ENCODE assay signal across 19 mouse cellular contexts in the genomic region with DNA sequence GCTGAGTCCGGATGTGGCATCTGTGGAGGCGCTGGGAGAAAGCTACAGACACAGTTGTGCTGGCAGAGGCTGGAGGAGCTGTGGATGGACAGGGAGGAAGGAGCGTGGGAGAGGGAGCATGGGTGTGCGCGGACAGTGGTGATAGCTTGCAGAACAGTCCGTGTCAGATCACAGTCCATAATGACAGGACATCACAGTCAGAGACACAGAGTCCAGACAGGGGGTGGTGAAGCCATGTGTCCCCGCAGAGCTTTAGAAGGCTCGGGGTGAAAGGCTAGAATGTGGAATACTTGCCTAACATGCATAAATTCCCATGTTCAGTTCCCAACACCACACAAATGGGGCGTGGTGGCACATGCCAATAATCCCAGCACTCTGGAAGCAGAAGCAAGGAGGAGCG. TPM values are rescaled to one million over a fixed set of nuclear protein-coding genes. Genes with fewer than 3 reads are reported as not detected.
"Had no signal": no experiment of that assay in that cellular context is flagged by ENCODE, and none has a peak within 500 bp of the region (broad histone marks: within the 10 kb centered on the region; RNA-seq: fewer than 3 reads in every experiment).

No protein-coding gene starts in this region.

- H3K4me3 ChIP-seq: limb, embryonic 12.5 days; liver, embryonic 13.5 days; midbrain, embryonic 13.5 days; stomach, embryonic 15.5 days had no signal

- H3K4me2 ChIP-seq: limb, embryonic 12.5 days; liver, embryonic 13.5 days; midbrain, embryonic 13.5 days; stomach, embryonic 15.5 days had no signal

- H3K36me3 ChIP-seq: limb, embryonic 12.5 days; liver, embryonic 13.5 days; midbrain, embryonic 13.5 days; stomach, embryonic 15.5 days had no signal

- H3K27ac ChIP-seq: hindbrain, postnatal 0 days; limb, embryonic 12.5 days; liver, embryonic 13.5 days; midbrain, embryonic 13.5 days; stomach, embryonic 15.5 days had no signal

- H3K4me1 ChIP-seq: liver, embryonic 13.5 days; midbrain, embryonic 13.5 days had no signal

- ATAC-seq: hindbrain, postnatal 0 days; liver, postnatal 0 days; midbrain, embryonic 13.5 days had no signal

- DNase-seq: kidney, adult 18-20 months; kidney, postnatal 14 days; layer of hippocampus, postnatal 36 days; liver; liver, embryonic 13.5 days; liver, postnatal 0 days; right cerebral cortex, postnatal 14 days; thymus, postnatal 14 days had no signal

- H3K9ac ChIP-seq: limb, embryonic 12.5 days; liver, embryonic 13.5 days; liver, postnatal 0 days; midbrain, embryonic 13.5 days; stomach, embryonic 15.5 days had no signal

- H3K9me3 ChIP-seq: liver, embryonic 13.5 days; stomach, embryonic 15.5 days had no signal

- H3K27me3 ChIP-seq: limb, embryonic 12.5 days; liver, embryonic 13.5 days; midbrain, embryonic 13.5 days; stomach, embryonic 15.5 days had no signal

RNA-seq across cellular contexts. Expression of a gene that starts 29.7 kb away (rescaled TPM):
- total RNA-seq: hindbrain, postnatal 0 days; layer of hippocampus, postnatal 36 days; left cerebral cortex, adult 8-10 months; left cerebral cortex, postnatal 36 days; midbrain, postnatal 0 days had no signal
- polyA plus RNA-seq: hindbrain, postnatal 0 days; intestine, embryonic 14.5 days; kidney, embryonic 14.5 days; limb, embryonic 12.5 days; liver, embryonic 13.5 days; liver, postnatal 0 days; midbrain, embryonic 13.5 days; neural tube, embryonic 14.5 days; spleen, adult 2 months; stomach, embryonic 15.5 days had no signal

RNA-seq across cellular contexts. Expression of a gene that starts 38.5 kb away (rescaled TPM):
- total RNA-seq: hindbrain, postnatal 0 days; layer of hippocampus, postnatal 36 days; left cerebral cortex, adult 8-10 months; left cerebral cortex, postnatal 36 days; midbrain, postnatal 0 days had no signal
- polyA plus RNA-seq: hindbrain, postnatal 0 days; midbrain, postnatal 0 days had no signal
